Mouse (Mus musculus) cortical plate, adult 2 months (tissue): ENCODE results near the gene Pla2g2d.

Experiments
- CTCF ChIP-seq: fragments of 200-500 bp; IDR thresholded peaks from 2 replicates; pipeline ENCODE4 v1.5.1; 2011; ENCODE audit warnings: mild to moderate bottlenecking, control low read depth, low read length; ENCODE audit not compliant: insufficient read depth; ENCODE audit errors: extremely low read depth
- POLR2A ChIP-seq: fragments of 200-500 bp; IDR thresholded peaks from 2 replicates; pipeline ENCODE4 v1.6.1; 2011; ENCODE audit warnings: mild to moderate bottlenecking, low read length, control low read depth; ENCODE audit not compliant: insufficient read depth; ENCODE audit errors: extremely low read depth

GRCm38 (mm10) chr4:138805248-138805647 is 29.7 kb downstream of the Pla2g2d start:
- TF ChIP-seq CTCF (no peak), POLR2A (no peak)
